Mouse (Mus musculus) forebrain, postnatal 0 days (tissue): ENCODE data around the gene Npl. TPM values are rescaled to one million over a fixed set of nuclear protein-coding genes. Genes with fewer than 3 reads are reported as not detected.

ENCODE experiments used
- ATAC-seq: fragments of 200-750 bp; cut with Nextera tagmentation; 2 replicates; pipeline ENCODE4 v1.8.0; 2017; ENCODE audit warnings: mild to moderate bottlenecking, moderate library complexity
- DNase-seq: peaks from one replicate; pipeline ENCODE4 v3.0.0-alpha.2; 2015
- H3K27ac ChIP-seq: fragments of 300-500 bp; sonication (generic); 2 replicates; pipeline ENCODE4 v1.5.1; 2014; ENCODE audit warnings: low read depth, mild to moderate bottlenecking, antibody characterized with exemption, low read length, moderate library complexity, mixed read lengths
- H3K27me3 ChIP-seq: fragments of 300-500 bp; sonication (generic); 2 replicates; pipeline ENCODE4 v1.6.1; 2014; ENCODE audit warnings: mild to moderate bottlenecking, low read length, mixed read lengths; ENCODE audit not compliant: insufficient read depth
- H3K36me3 ChIP-seq: fragments of 300-500 bp; sonication (generic); 2 replicates; pipeline ENCODE4 v1.6.1; 2014; ENCODE audit warnings: mild to moderate bottlenecking, moderate library complexity; ENCODE audit not compliant: insufficient read depth
- H3K4me1 ChIP-seq: fragments of 300-500 bp; sonication (generic); 2 replicates; pipeline ENCODE4 v1.6.1; 2014; ENCODE audit warnings: antibody characterized with exemption; ENCODE audit not compliant: insufficient read depth
- H3K4me2 ChIP-seq: fragments of 300-500 bp; sonication (generic); 2 replicates; pipeline ENCODE4 v1.6.1; 2014; ENCODE audit warnings: low read depth, mild to moderate bottlenecking, moderate library complexity
- H3K4me3 ChIP-seq: fragments of 300-500 bp; sonication (generic); 2 replicates; pipeline ENCODE4 v1.5.1; 2014; ENCODE audit warnings: low read depth, low read length, mixed read lengths
- H3K9ac ChIP-seq: fragments of 300-500 bp; sonication (generic); 2 replicates; pipeline ENCODE4 v1.6.1; 2014; ENCODE audit warnings: mild to moderate bottlenecking
- H3K9me3 ChIP-seq: fragments of 300-500 bp; sonication (generic); 2 replicates; pipeline ENCODE4 v1.6.1; 2016; ENCODE audit warnings: low read length
- CTCF ChIP-seq: sonication (generic); IDR thresholded peaks from 2 replicates; pipeline ENCODE4 v1.5.1; 2016; ENCODE audit warnings: antibody characterized with exemption, control low read depth, low read depth
- WGBS: fragments of 180-500 bp; shearing (Covaris S2); extraction: QIAGEN DNeasy Blood & Tissue Kit; methylation state at CpG from one replicate; pipeline ENCODE4 v1.1.7; 2014; 5-methylcytosine and 5-hydroxymethylcytosine counted together
- polyA plus RNA-seq: library from polyadenylated mRNA; unstranded; fragments of >200 nt; fragmentation: Nextera tagmentation; extraction: Ambion mirVana; gene quantifications from 2 replicates; pipeline ENCODE4 v1.2.1, GENCODE M21; 2015
- total RNA-seq: library from RNA; depleted of rRNA; stranded (reverse); fragments of >200 nt; gene quantifications from 2 replicates; pipeline ENCODE4 v1.2.3, GENCODE M21; 2014

The Npl gene
- total and polyA plus RNA-seq, 2 experiments from 2014 or later: 9.3 to 9.5 TPM

DNA sequence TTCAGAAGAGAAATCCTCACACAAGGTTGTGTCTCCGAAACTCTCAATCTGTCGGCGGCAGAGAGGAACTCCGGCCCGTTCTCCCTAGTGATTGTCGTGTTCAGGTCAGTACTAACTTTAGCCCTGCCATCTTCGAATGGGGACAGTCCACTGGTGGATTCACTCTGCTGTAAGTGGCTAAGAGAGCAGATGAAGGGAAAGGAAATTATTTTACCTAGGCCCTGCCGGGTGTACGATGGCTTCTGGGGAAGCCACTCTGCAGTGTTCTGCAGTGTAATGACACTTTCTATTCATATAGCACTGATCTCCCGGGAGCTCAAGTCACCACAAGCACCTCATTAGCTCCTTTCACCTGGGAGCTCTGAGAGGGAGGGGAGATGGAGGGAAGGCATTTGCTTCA lies 37.0 kb upstream of the Npl start:
- no peak overlapping the region for H3K4me3 ChIP-seq
- 72% methylated on average over 10 of the region's 10 CpGs for WGBS
- no peak for ATAC-seq
- no peaks in the 10 kb centered on the region for H3K4me1 ChIP-seq
- H3K9me3 ChIP-seq: no peaks in the 10 kb centered on the region
- TF ChIP-seq CTCF: no peak
- no peak overlapping the region for H3K27ac ChIP-seq
- no peaks in the 10 kb centered on the region for H3K27me3 ChIP-seq
- H3K4me2 ChIP-seq: no peak overlapping the region
- no peak overlapping the region for H3K9ac ChIP-seq
- DNase-seq: no peak
- H3K36me3 ChIP-seq: no peaks in the 10 kb centered on the region

DNA sequence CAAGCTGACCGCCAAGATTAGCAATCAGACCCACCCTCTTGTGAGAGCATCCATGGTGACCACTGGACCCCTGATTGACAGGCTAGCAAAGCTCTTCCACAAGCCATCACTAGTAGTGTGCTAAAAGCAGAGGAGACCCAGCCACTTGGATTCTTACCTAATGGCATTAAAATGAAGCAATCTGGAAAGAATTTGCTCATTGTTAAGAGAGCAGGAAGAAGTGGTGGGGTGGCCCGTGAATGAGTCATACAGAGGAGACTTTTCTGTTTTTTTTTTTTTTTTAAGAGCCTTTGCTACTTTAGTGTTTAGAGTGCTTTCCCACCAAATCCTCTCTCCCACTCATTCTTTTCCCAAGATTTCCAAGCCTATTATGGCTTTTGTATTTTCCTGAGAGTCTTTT lies 35.9 kb upstream of the Npl start:
- WGBS: 37% methylated on average over 2 of the region's 2 CpGs
- ATAC-seq (no peak), DNase-seq (no peak)
- Histone ChIP-seq H3K36me3 (no peaks in the 10 kb centered on the region), H3K4me3 (no peak overlapping the region), H3K4me2 (no peak overlapping the region), H3K27ac (no peak overlapping the region), H3K27me3 (no peaks in the 10 kb centered on the region), H3K9me3 (no peaks in the 10 kb centered on the region), H3K9ac (no peak overlapping the region), H3K4me1 (no peaks in the 10 kb centered on the region)
- no peak for TF ChIP-seq CTCF

DNA sequence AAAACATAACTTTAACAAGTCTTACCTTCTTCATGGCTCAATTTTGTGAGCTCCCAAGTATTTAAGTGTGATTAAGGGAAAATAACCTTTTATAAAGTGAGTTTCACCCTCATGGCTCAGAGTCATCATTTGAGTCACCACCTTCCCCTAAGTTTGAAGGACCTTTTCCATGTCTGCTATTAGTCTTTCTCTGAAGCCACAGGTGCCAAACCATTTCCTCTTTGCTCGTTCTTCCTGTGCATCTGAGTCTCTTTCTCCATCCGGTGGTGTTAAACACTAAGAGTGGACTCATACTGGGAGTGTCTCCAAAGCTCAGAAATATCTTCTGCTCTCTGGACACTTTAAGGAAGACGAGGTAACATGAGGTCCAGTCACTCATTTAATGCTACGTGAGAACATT lies 33.3 kb upstream of the Npl start:
- no peak for TF ChIP-seq CTCF
- Histone ChIP-seq H3K27ac (no peak overlapping the region), H3K4me2 (no peak overlapping the region), H3K9ac (no peak overlapping the region), H3K27me3 (no peaks in the 10 kb centered on the region), H3K36me3 (no peaks in the 10 kb centered on the region), H3K4me1 (no peaks in the 10 kb centered on the region), H3K4me3 (no peak overlapping the region), H3K9me3 (no peaks in the 10 kb centered on the region)
- no peak for DNase-seq
- 85% methylated on average over 4 of the region's 4 CpGs for WGBS
- ATAC-seq: no peak

DNA sequence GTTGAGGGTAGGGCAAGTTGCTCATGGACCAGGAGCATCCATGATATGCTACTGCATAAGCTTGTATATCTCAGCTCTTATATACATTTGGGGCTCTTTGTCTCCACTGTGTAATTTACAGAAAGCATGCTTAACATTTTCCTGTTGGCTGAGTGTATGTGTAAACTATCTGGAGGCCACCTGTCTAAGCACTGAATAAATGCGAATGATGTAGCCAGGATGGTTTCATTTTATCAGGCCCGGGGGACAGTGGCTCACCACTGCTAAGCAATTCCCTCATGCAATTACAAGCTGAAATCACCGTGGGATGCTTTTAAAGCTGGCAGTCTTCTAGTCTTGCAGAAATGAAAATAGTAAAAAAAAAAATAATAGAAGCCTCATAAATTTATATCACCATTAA lies 24.9 kb upstream of the Npl start:
- no peak for TF ChIP-seq CTCF
- H3K9ac ChIP-seq: no peak overlapping the region
- no peaks in the 10 kb centered on the region for H3K27me3 ChIP-seq
- DNase-seq: no peak
- no peak for ATAC-seq
- no peaks in the 10 kb centered on the region for H3K36me3 ChIP-seq
- H3K4me1 ChIP-seq: no peaks in the 10 kb centered on the region
- WGBS: 66% methylated on average over 3 of the region's 3 CpGs
- H3K9me3 ChIP-seq: no peaks in the 10 kb centered on the region
- no peak overlapping the region for H3K4me3 ChIP-seq
- H3K27ac ChIP-seq: no peak overlapping the region
- H3K4me2 ChIP-seq: no peak overlapping the region

- Histone ChIP-seq H3K27me3 (no peaks in the 10 kb centered on the region), H3K4me3 (no peak overlapping the region), H3K27ac (no peak overlapping the region), H3K36me3 (no peaks in the 10 kb centered on the region), H3K9me3 (no peaks in the 10 kb centered on the region), H3K4me1 (no peaks in the 10 kb centered on the region), H3K4me2 (no peak overlapping the region), H3K9ac (no peak overlapping the region)
- no peak for DNase-seq
- no peak for ATAC-seq
- TF ChIP-seq CTCF: no peak
- WGBS: 67% methylated on average over 4 of the region's 4 CpGs
Measured at GRCm38 (mm10) chr1:153572271-153573043, 22.6 kb upstream of the Npl start.

DNA sequence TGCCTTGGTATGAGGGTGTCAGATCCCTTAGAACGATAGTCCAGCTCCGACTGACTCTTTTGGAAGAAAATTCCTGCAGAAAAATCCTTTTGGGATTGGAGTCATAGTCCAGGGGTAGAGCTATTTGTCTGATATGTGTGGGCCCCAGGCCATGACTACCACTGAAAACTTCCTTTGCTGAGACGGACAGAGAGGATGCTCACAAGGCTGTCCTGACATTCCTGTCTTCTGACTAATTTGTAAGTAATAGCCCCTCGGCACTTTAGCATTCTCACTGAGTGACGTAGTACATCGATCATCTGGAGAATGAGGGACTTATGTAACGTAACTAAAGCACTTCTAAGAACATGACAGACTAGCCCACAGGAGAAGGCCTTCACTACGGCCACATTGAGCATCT lies 15.9 kb upstream of the Npl start:
- H3K9ac ChIP-seq: no peak overlapping the region
- WGBS: 85% methylated on average over 8 of the region's 8 CpGs
- H3K36me3 ChIP-seq: no peaks in the 10 kb centered on the region
- H3K4me3 ChIP-seq: no peak overlapping the region
- no peaks in the 10 kb centered on the region for H3K4me1 ChIP-seq
- TF ChIP-seq CTCF: no peak
- H3K4me2 ChIP-seq: no peak overlapping the region
- DNase-seq (no peak), ATAC-seq (no peak)
- H3K27me3 ChIP-seq: no peaks in the 10 kb centered on the region
- no peak overlapping the region for H3K27ac ChIP-seq
- no peaks in the 10 kb centered on the region for H3K9me3 ChIP-seq

GRCm38 (mm10) chr1:153564701-153565100 lies 14.9 kb upstream of the Npl start:
- no peak overlapping the region for H3K4me2 ChIP-seq
- no peaks in the 10 kb centered on the region for H3K4me1 ChIP-seq
- ATAC-seq (no peak), DNase-seq (no peak)
- no peak overlapping the region for H3K4me3 ChIP-seq
- H3K9me3 ChIP-seq: no peaks in the 10 kb centered on the region
- no peak overlapping the region for H3K27ac ChIP-seq
- no peak overlapping the region for H3K9ac ChIP-seq
- no peaks in the 10 kb centered on the region for H3K27me3 ChIP-seq
- H3K36me3 ChIP-seq: no peaks in the 10 kb centered on the region
- WGBS: 84% methylated on average over 7 of the region's 7 CpGs
- TF ChIP-seq CTCF: no peak
